Mouse (Mus musculus) embryonic facial prominence, embryonic 13.5 days (tissue): Measurements from ENCODE around the gene Casp8. TPM values are rescaled to one million over a fixed set of nuclear protein-coding genes. Genes with fewer than 3 reads are reported as not detected.
"Not testable (repeated sequence)": the region's sequence is repeated elsewhere in the genome, so short reads cannot be mapped to it uniquely, and the experiment has no call there.

Experiments
- ATAC-seq: fragments of 200-750 bp; cut with Nextera tagmentation; 2 replicates; pipeline ENCODE4 v1.8.0; 2017; ENCODE audit warnings: low read depth; ENCODE audit not compliant: insufficient number of reproducible peaks, insufficient read depth, low FRiP score, low TSS enrichment
- H3K27ac ChIP-seq: fragments of 300-500 bp; sonication (generic); 2 replicates; pipeline ENCODE4 v1.5.1; 2015; ENCODE audit warnings: moderate library complexity, mild to moderate bottlenecking, inconsistent platforms
- H3K27me3 ChIP-seq: fragments of 300-500 bp; sonication (generic); 2 replicates; pipeline ENCODE4 v1.6.1; 2015; ENCODE audit warnings: mild to moderate bottlenecking, inconsistent platforms
- H3K36me3 ChIP-seq: fragments of 300-500 bp; sonication (generic); 2 replicates; pipeline ENCODE4 v1.6.1; 2015; ENCODE audit warnings: mild to moderate bottlenecking, inconsistent platforms
- H3K4me1 ChIP-seq: fragments of 300-500 bp; sonication (generic); 2 replicates; pipeline ENCODE4 v1.6.1; 2015; ENCODE audit warnings: inconsistent platforms
- H3K4me2 ChIP-seq: fragments of 300-500 bp; sonication (generic); 2 replicates; pipeline ENCODE4 v1.6.1; 2015; ENCODE audit warnings: moderate library complexity, mild to moderate bottlenecking, inconsistent platforms
- H3K4me3 ChIP-seq: fragments of 300-500 bp; sonication (generic); 2 replicates; pipeline ENCODE4 v1.5.1; 2015; ENCODE audit warnings: mild to moderate bottlenecking, inconsistent platforms
- H3K9ac ChIP-seq: fragments of 300-500 bp; sonication (generic); 2 replicates; pipeline ENCODE4 v1.6.1; 2015; ENCODE audit warnings: mild to moderate bottlenecking, inconsistent platforms
- H3K9me3 ChIP-seq: fragments of 300-500 bp; sonication (generic); 2 replicates; pipeline ENCODE4 v1.6.1; 2016; ENCODE audit warnings: inconsistent platforms
- WGBS: fragments of 180-500 bp; shearing (Covaris S2); methylation state at CpG from one replicate; pipeline ENCODE4 v1.1.7; 2015; ENCODE audit warnings: mixed read lengths; 5-methylcytosine and 5-hydroxymethylcytosine counted together
- polyA plus RNA-seq: library from polyadenylated mRNA; unstranded; fragments of >200 nt; fragmentation: Nextera tagmentation; extraction: Ambion mirVana; gene quantifications from 2 replicates; pipeline ENCODE4 v1.2.1, GENCODE M21; 2015

Gene Casp8
- polyA plus RNA-seq, 1 experiment from 2014 or later, result 31.2 TPM

DNA sequence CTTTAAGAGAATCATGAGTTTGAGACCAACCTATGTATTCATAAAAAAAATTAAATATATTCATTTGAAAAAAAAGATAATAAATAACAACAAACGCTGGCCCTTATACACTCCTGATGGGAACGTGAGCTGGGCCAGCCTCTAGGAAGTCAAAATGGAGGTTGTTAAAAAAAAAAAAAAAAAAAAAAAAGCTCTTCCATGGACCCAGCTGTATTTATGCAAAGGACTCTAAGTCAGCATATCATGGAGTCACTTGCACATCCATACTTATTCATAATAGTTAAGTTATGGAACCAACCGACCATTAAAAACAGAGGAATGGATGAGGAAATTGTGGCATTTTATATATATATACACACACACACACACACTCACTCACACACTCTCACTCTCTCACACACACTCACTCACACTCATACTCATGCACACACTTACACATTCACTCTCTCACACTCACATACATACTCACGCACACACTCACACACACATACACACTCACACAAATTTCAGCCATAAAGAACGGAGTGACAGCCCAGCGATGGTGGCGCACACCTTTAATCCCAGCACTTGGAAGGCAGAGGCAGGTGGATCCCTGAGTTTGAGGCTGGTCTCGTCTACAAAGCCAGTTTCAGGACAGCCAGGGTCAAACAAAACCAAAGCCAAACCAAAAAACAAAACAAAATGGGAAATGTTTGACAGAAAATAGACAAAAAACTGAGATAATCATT is 6.5 kb downstream of the Casp8 start:
- peaks cover 6% of the 10 kb centered on the region for H3K36me3 ChIP-seq
- no peak overlapping the region for H3K4me2 ChIP-seq
- WGBS, result 90% methylated on average over 8 of the region's 8 CpGs
- no peaks in the 10 kb centered on the region for H3K27me3 ChIP-seq
- no peak for ATAC-seq
- H3K27ac ChIP-seq, result no peak overlapping the region
- no peak overlapping the region for H3K9ac ChIP-seq
- no peaks in the 10 kb centered on the region for H3K9me3 ChIP-seq
- peaks cover 7% of the 10 kb centered on the region; the same call in 1 of the 2 replicates for H3K4me1 ChIP-seq
- no peak overlapping the region for H3K4me3 ChIP-seq

DNA sequence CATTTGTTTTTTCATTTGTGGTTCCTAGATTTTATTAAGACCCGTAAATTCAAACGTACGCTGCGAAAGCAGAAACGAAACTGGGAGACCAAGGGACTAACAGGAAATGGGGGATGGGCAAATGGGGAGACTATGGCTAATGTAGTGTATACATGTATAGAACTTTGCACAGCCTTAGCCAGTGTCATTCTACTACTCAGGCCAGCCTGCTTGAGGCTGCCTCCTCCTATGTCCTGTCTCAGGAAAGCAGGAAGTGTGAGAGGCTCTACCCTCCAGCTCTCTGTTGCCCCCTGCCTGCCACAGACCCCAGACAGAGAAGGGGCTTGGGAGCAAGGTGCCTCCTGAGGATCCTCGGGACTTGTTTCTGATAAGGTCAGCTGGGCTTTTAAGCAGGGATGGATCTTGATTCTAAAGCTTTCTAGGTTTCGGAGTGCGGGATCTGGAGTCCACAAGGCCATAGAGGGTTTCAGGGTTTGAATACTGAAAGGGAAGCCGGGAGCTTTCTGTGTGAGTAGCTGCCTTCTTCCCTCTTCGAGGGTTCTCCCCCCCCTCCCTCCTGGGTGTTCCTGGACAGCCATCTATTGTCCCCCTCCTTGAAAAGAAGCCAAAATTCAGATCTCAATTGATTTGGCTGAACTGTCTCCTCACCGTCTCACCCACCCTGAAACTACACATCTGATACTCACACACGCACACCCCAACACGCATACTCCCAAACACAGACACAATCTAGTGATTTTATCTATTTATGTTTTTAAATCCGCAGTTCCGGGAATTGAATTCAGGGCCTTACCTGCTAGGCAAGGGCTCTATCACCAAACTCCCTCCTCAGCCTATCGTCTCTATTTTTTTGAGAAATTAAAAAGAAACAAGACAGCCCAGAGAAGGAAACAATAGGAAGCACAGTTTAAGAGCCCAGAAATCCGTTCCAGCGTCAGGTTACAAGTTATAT is 7.4 kb downstream of the Casp8 start:
- WGBS, result 80% methylated on average over 18 of the region's 18 CpGs
- ATAC-seq, result 0 out of 2 replicates have a peak, but pooled peaks have one; percentile 15
- no peak overlapping the region for H3K9ac ChIP-seq

DNA sequence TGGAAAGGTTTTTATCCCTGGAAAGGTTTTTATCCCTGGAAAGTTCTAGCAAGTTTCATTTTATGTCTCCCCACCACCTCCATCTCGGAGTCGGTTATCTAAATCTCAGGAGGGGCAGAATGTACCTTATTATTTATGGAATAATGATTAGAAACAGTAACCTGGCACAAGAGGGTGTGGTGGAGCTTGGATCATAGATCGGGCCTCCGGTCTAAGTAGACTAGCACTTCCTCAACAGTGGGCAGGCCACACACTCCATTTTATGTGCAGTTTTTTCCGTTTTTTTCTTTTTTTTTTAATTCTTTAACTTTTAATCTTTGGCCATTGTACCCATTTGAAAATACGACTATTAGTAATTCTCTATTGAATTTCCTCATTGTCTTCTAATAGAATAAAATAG is 8.4 kb downstream of the Casp8 start:
- Histone ChIP-seq H3K27ac (no peak overlapping the region), H3K4me1 (no peaks in the 10 kb centered on the region), H3K36me3 (peaks cover 5% of the 10 kb centered on the region), H3K4me2 (no peak overlapping the region), H3K9ac (no peak overlapping the region), H3K9me3 (no peaks in the 10 kb centered on the region), H3K27me3 (no peaks in the 10 kb centered on the region), H3K4me3 (no peak overlapping the region)
- WGBS, result 83% methylated on average over 6 of the region's 6 CpGs
- ATAC-seq, result no peak

More for the DNA sequence above, 7.4 kb downstream of the Casp8 start:
- no peaks in the 10 kb centered on the region for H3K27me3 ChIP-seq
- H3K9me3 ChIP-seq, result no peaks in the 10 kb centered on the region
- no peak overlapping the region for H3K4me2 ChIP-seq
- H3K4me3 ChIP-seq, result no peak overlapping the region
- H3K27ac ChIP-seq, result no peak overlapping the region
- peaks cover 6% of the 10 kb centered on the region for H3K36me3 ChIP-seq
- H3K4me1 ChIP-seq, result no peaks in the 10 kb centered on the region

DNA sequence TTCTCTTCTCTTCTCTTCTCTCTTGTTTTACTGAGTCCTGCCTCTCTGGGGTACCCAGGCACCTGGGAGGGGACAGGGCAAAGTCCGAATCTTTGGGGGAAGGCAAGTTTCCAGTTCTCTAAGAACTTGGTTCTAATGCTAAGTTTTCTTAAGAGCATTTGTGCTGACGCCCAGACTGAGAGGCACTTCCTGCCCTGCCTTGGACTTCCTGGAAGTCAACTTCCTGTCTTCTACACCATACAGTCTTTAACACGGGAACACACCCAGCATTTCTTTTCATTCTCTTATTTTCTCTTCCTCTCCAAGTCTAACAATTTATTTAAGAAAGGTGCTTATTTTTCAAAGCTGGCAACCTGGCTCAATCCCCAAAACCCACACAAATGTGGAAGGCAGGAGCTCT is 11.5 kb downstream of the Casp8 start:
- no peaks in the 10 kb centered on the region for H3K4me1 ChIP-seq
- H3K4me2 ChIP-seq, result no peak overlapping the region
- no peak overlapping the region for H3K9ac ChIP-seq
- 73% methylated on average over 3 of the region's 3 CpGs for WGBS
- no peak overlapping the region for H3K4me3 ChIP-seq
- H3K27me3 ChIP-seq, result no peaks in the 10 kb centered on the region
- H3K27ac ChIP-seq, result no peak overlapping the region
- H3K9me3 ChIP-seq, result 0 out of 2 replicates have a peak, but pooled peaks cover 5% of the 10 kb centered on the region
- H3K36me3 ChIP-seq, result no peaks in the 10 kb centered on the region
- ATAC-seq, result no peak

DNA sequence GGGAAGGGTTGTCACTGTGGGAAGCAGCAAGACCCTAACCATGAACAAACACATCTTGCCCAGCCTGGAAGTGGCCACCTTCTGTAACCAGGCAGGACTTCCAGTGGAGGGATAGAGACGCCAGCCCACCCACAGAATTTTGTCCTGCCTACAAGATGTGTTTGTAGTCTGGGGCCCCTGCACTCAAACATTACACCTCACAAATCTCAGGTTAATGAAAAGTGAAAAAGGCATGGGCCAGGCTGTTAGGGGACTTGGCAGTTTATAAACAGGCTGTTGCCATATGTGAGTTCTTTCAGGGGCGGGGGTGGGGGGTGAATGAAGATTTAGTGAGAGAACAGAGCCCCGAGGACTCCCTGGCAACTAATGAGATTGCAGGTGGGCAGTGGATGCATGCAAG is 31.1 kb downstream of the Casp8 start:
- no peak overlapping the region for H3K4me2 ChIP-seq
- no peak for ATAC-seq
- no peak overlapping the region for H3K4me3 ChIP-seq
- H3K9ac ChIP-seq, result no peak overlapping the region
- H3K27ac ChIP-seq, result no peak overlapping the region
- peaks cover 43% of the 10 kb centered on the region for H3K36me3 ChIP-seq
- 72% methylated on average over 3 of the region's 3 CpGs for WGBS
- H3K27me3 ChIP-seq, result no peaks in the 10 kb centered on the region
- H3K9me3 ChIP-seq, result no peaks in the 10 kb centered on the region
- no peaks in the 10 kb centered on the region for H3K4me1 ChIP-seq

DNA sequence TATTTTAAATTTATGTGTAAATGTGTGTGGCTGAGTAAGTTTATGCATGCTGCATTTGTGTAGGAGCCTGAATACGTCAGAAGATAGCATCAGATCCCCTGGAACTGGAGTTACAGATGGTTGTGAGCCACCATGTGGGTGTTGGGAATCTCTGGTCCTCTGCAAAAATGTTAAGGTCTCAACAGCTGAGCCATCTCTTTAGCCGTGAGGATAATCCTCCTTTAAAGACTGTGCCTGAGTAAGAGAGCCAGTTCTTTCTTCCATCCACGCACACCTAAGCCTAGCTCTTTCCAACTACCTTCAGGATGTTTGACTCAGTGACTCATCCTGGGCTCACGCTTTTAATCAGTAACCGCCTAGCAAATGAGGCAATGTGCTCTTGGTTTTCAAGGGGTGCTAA is 35.6 kb downstream of the Casp8 start:
- Histone ChIP-seq H3K9me3 (no peaks in the 10 kb centered on the region), H3K4me3 (no peak overlapping the region), H3K9ac (no peak overlapping the region), H3K27ac (no peak overlapping the region), H3K4me1 (no peaks in the 10 kb centered on the region), H3K36me3 (peaks cover 67% of the 10 kb centered on the region), H3K27me3 (no peaks in the 10 kb centered on the region), H3K4me2 (no peak overlapping the region)
- no peak for ATAC-seq
- 92% methylated on average over 5 of the region's 5 CpGs for WGBS

DNA sequence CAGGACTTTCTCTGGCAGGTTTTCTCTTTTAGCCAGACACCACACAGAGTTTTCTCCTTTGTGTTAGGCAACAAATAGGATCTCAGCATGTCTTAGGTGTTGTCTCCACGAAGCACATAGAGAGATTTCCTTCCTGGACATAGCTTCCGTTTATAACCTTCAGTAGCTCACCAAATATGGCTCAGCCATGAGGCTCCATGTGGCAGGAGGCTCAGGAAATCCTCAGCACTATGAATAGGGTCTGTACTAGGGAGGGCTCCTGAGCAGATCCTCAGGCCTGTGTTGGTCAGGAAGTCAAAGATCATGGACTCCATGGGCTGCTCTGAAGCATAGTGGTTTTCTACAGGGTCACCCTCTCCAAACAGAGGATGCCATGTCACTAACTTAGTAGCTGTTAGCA is 37.0 kb downstream of the Casp8 start:
- 78% methylated on average over 2 of the region's 2 CpGs for WGBS
- peaks cover 56% of the 10 kb centered on the region for H3K36me3 ChIP-seq

DNA sequence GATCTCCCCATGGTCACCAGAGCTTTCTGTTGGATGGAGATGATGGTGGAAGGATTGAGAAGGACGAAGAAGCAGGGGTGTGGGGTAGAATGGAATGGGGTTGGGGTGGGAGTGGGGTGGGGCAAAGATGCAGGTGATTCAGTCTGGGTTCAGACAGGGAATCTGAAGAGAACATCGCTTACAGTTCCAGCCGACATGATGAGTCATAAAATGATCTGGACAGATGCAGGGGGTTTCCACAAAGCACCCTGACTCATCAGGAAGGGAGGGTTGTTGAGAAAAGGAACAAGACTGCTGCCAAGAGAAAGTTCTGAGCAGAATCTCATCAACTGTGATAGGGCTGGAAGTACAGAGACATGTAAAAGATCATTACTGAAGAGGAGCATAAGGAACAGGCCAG is 61.6 kb downstream of the Casp8 start:
- 82% methylated on average over 3 of the region's 3 CpGs for WGBS
- not testable (repeated sequence) for ATAC-seq, H3K4me2 ChIP-seq

More for the DNA sequence above, 37.0 kb downstream of the Casp8 start:
- Histone ChIP-seq H3K27me3 (no peaks in the 10 kb centered on the region), H3K27ac (no peak overlapping the region), H3K4me2 (no peak overlapping the region), H3K9me3 (no peaks in the 10 kb centered on the region), H3K4me3 (no peak overlapping the region), H3K9ac (no peak overlapping the region), H3K4me1 (no peaks in the 10 kb centered on the region)
- ATAC-seq, result no peak

DNA sequence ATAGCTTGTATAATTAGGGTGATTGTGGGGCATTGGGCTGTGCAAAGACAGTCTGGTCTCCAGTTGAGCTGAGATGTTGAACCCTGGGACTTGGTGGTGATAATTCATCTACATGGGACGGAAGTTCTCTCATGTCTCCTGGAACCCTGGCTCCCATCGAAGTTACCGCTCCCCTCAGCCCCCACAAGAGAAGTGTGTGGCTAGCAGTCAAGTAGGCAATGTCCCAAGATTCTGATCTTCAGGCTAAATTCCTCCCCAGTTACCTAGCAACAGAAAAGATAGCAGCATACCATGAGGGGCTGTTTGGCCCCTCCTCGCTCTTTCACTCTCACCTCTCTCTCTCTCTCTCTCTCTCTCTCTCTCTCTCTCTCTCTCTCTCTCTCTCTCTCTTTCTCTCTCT is 64.0 kb downstream of the Casp8 start:
- not testable (repeated sequence) for ATAC-seq, H3K4me3 ChIP-seq, H3K36me3 ChIP-seq, H3K4me2 ChIP-seq, H3K27me3 ChIP-seq, H3K4me1 ChIP-seq, H3K9me3 ChIP-seq, H3K27ac ChIP-seq, H3K9ac ChIP-seq
- WGBS, result 84% methylated on average over 4 of the region's 4 CpGs

More for the DNA sequence above, 61.6 kb downstream of the Casp8 start:
- H3K27ac ChIP-seq, H3K9ac ChIP-seq, H3K27me3 ChIP-seq, H3K9me3 ChIP-seq, H3K4me3 ChIP-seq, H3K4me1 ChIP-seq, H3K36me3 ChIP-seq: not testable (repeated sequence)

DNA sequence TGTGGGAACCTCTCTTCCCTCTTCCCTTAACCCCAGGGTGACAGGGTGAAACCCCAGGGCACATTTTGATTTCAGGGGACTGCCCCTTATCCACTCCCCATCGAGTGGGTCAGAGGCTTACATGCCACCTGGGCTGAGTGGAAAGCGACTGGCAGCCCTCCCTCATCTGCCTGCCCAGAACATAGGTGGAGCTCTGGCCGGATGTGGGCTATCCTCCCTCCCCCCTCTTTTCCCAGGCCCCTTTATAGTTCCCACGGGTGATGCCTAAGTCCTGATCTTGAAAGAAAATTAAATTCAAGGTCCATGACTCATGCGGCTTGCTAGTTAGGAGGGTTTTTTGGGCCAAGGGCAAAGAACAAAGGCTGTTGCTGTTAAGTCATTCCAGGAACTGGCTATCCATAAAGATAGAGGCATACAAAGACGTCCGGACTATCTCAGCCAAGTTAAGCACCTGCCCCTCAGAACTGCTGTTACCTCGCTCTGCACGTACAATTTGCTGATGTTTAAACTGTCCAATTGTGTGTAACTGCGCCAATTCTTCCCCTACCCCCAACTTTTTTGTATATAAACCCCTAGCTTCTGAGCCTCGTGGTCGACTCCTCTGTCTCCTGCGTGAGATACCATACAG is 64.7 kb downstream of the Casp8 start:
- H3K9me3 ChIP-seq, ATAC-seq, H3K27ac ChIP-seq, H3K4me2 ChIP-seq, H3K9ac ChIP-seq, H3K4me3 ChIP-seq, H3K27me3 ChIP-seq, H3K36me3 ChIP-seq, H3K4me1 ChIP-seq: not testable (repeated sequence)
- WGBS, result 77% methylated on average over 13 of the region's 13 CpGs

DNA sequence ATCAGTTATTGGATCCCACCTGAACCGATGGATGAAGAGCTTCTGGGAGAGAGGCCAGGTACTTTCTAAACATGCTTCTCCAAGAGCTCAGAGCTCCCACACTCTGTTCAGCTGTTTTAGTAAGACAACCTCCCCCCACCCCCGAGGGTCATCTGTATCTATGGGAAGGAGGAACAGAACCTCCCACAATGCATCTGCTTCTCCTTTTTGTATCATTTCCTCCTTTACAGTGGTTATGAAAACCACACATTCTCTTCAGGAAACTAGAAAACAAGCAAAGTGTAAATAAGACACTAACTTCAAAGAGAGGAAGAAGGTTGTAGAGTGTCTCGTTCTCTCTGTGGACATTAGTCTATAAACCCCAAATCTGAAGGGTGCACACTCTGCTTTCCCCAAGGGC is 65.4 kb downstream of the Casp8 start:
- H3K9me3 ChIP-seq, H3K4me3 ChIP-seq, H3K27me3 ChIP-seq, H3K4me1 ChIP-seq, H3K27ac ChIP-seq, H3K36me3 ChIP-seq, H3K9ac ChIP-seq, H3K4me2 ChIP-seq, ATAC-seq: not testable (repeated sequence)
- whole genome bisulfite sequencing, result 73% methylated on average over 3 of the region's 3 CpGs
